Mouse (Mus musculus): ENCODE data around the gene Tap2.
A peak's percentile ranks its signal among the peaks of the same experiment; 100 is the strongest.

The Tap2 gene

GRCm38 (mm10) chr17:34196941-34197894 lies 6.1 kb upstream of the Tap2 start, which contains the start of gene Psmb8:
Psmb8 (plus strand) TSS chr17:34197721.
- DNase-seq = peak; percentile 91 to 95

GRCm38 (mm10) chr17:34197904-34198520 lies 5.3 kb upstream of the Tap2 start:
- DNase-seq = peak; percentile 74 to 78

GRCm38 (mm10) chr17:34198521-34198912 lies 4.8 kb upstream of the Tap2 start:
- no peak for DNase-seq

GRCm38 (mm10) chr17:34199050-34199619 lies 4.2 kb upstream of the Tap2 start:
- DNase-seq = no peak

- DNase-seq = no peak
Measured at GRCm38 (mm10) chr17:34200047-34200446, 3.3 kb upstream of the Tap2 start.

GRCm38 (mm10) chr17:34200772-34201505 lies 2.4 kb upstream of the Tap2 start:
- DNase-seq = no peak

- DNase-seq = no peak
Measured at GRCm38 (mm10) chr17:34201506-34202055, 1.7 kb upstream of the Tap2 start.

GRCm38 (mm10) chr17:34202760-34203442 lies 426 bp upstream of the Tap2 start:
- DNase-seq = no peak

GRCm38 (mm10) chr17:34204303-34205010 lies 1.1 kb downstream of the Tap2 start:
- DNase-seq = peak; percentile 90 to 94

GRCm38 (mm10) chr17:34205021-34205745 lies 1.9 kb downstream of the Tap2 start:
- DNase-seq = peak; percentile 46 to 70

GRCm38 (mm10) chr17:34205746-34206176 lies 2.4 kb downstream of the Tap2 start:
- DNase-seq = peak; percentile 36 to 51

GRCm38 (mm10) chr17:34206731-34207130 lies 3.4 kb downstream of the Tap2 start:
- DNase-seq = peak in 1 of 2 experiments; percentile 6

GRCm38 (mm10) chr17:34207456-34207855 lies 4.1 kb downstream of the Tap2 start:
- peak in 1 of 2 experiments; percentile 16 for DNase-seq

GRCm38 (mm10) chr17:34207866-34208265 lies 4.5 kb downstream of the Tap2 start:
- DNase-seq = peak in 1 of 2 experiments; percentile 8

GRCm38 (mm10) chr17:34208421-34208820 lies 5.1 kb downstream of the Tap2 start:
- no peak for DNase-seq

- peak in 1 of 2 experiments; percentile 17 for DNase-seq
Measured at GRCm38 (mm10) chr17:34209680-34210079, 6.4 kb downstream of the Tap2 start.

- peak in 1 of 2 experiments; percentile 19 for DNase-seq
Measured at GRCm38 (mm10) chr17:34210599-34210998, 7.3 kb downstream of the Tap2 start.

- DNase-seq = peak in 1 of 2 experiments; percentile 21
Measured at GRCm38 (mm10) chr17:34211746-34212365, 8.5 kb downstream of the Tap2 start.

GRCm38 (mm10) chr17:34213936-34214335 lies 10.6 kb downstream of the Tap2 start:
- DNase-seq = no peak

- peak in 1 of 2 experiments; percentile 13 for DNase-seq
Measured at GRCm38 (mm10) chr17:34215176-34215575, 11.8 kb downstream of the Tap2 start.

Measured in lung, postnatal 4 days (tissue).